Mouse (Mus musculus) forebrain, embryonic 15.5 days (tissue): ENCODE measurements around the gene Npepps. TPM values are rescaled to one million over a fixed set of nuclear protein-coding genes. Genes with fewer than 3 reads are reported as not detected.

Source experiments
- ATAC-seq: fragments of 200-750 bp; cut with Nextera tagmentation; replicated peaks from 2 replicates; pipeline ENCODE4 v1.8.0; 2017; ENCODE audit warnings: mild to moderate bottlenecking, moderate TSS enrichment, moderate library complexity
- H3K27ac ChIP-seq: fragments of 300-500 bp; sonication (generic); replicated peaks from 2 replicates; pipeline ENCODE4 v1.5.1; 2015; ENCODE audit warnings: mild to moderate bottlenecking, inconsistent platforms
- H3K27me3 ChIP-seq: fragments of 300-500 bp; sonication (generic); 2 replicates; pipeline ENCODE4 v1.6.1; 2015; ENCODE audit warnings: inconsistent platforms
- H3K36me3 ChIP-seq: fragments of 300-500 bp; sonication (generic); 2 replicates; pipeline ENCODE4 v1.6.1; 2015; ENCODE audit warnings: mild to moderate bottlenecking, inconsistent platforms
- H3K4me1 ChIP-seq: fragments of 300-500 bp; sonication (generic); 2 replicates; pipeline ENCODE4 v1.6.1; 2015; ENCODE audit warnings: inconsistent platforms
- H3K4me2 ChIP-seq: fragments of 300-500 bp; sonication (generic); replicated peaks from 2 replicates; pipeline ENCODE4 v1.6.1; 2015; ENCODE audit warnings: mild to moderate bottlenecking, inconsistent platforms
- H3K4me3 ChIP-seq: fragments of 300-500 bp; sonication (generic); 2 replicates; pipeline ENCODE4 v1.5.1; 2015; ENCODE audit warnings: mild to moderate bottlenecking, inconsistent platforms
- H3K9ac ChIP-seq: fragments of 300-500 bp; sonication (generic); replicated peaks from 2 replicates; pipeline ENCODE4 v1.6.1; 2015; ENCODE audit warnings: mild to moderate bottlenecking, inconsistent platforms
- H3K9me3 ChIP-seq: fragments of 300-500 bp; sonication (generic); 2 replicates; pipeline ENCODE4 v1.6.1; 2016; ENCODE audit warnings: inconsistent platforms
- WGBS: fragments of 180-500 bp; shearing (Covaris S2); methylation state at CpG from one replicate; pipeline ENCODE4 v1.1.7; 2015; ENCODE audit warnings: mixed read lengths; 5-methylcytosine and 5-hydroxymethylcytosine counted together
- polyA plus RNA-seq: library from polyadenylated mRNA; unstranded; fragments of >200 nt; fragmentation: Nextera tagmentation; extraction: Ambion mirVana; gene quantifications from 2 replicates; pipeline ENCODE4 v1.2.1, GENCODE M21; 2015

Npepps gene
- polyA plus RNA-seq, 1 experiment from 2014 or later, result 151 TPM

DNA sequence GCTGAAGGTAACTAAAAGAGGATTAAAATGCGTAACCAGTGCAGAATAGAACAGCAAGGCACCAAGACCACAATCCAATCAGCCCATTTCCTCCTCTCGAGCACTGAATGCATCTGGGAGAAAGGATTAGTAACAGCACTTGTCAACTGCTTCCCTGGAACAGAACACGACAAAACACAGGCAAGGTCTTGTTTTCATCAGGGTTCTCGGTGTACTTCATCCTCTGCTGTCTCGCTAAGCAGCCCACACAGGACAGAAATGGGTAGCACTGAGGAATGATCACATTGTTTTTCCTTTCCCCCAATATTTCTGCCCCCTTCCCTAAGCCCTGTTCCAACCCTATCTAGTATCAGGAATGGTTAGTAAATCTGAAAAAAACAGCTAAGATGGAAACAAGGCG, 120.1 kb downstream of the Npepps start:
- 61% methylated on average over 6 of the region's 6 CpGs for WGBS
- H3K9me3 ChIP-seq, result no peaks in the 10 kb centered on the region
- ATAC-seq, result no peak
- no peaks in the 10 kb centered on the region for H3K4me1 ChIP-seq
- H3K4me2 ChIP-seq, result no peak overlapping the region
- no peak overlapping the region for H3K27ac ChIP-seq
- no peaks in the 10 kb centered on the region for H3K27me3 ChIP-seq
- H3K4me3 ChIP-seq, result no peak overlapping the region
- H3K36me3 ChIP-seq, result peaks cover 87% of the 10 kb centered on the region
- H3K9ac ChIP-seq, result no peak overlapping the region

DNA sequence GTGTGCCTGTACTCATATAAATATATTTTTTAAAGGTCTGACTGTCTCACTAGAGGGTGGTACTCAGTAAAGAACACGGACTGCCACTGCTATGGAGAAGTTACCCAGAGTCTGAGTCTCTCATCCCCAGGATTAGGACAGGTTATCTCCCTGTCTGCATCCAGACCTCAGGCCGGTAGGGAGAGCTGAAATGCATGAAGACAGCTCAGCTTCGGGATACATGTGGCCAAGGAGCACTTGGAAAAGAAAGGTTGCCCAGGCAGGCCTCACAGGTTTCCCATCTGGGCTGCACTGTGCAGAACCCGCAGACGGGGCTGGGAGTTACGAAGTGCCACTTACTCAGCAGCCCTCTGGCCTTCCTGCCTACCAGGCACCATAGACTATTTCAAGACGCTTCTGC, 123.4 kb downstream of the Npepps start:
- WGBS, result 64% methylated on average over 7 of the region's 7 CpGs
- H3K27me3 ChIP-seq, result no peaks in the 10 kb centered on the region
- H3K36me3 ChIP-seq, result peaks cover 62% of the 10 kb centered on the region
- no peak overlapping the region for H3K4me2 ChIP-seq
- H3K9me3 ChIP-seq, result no peaks in the 10 kb centered on the region
- H3K9ac ChIP-seq, result no peak overlapping the region
- no peak for ATAC-seq
- H3K27ac ChIP-seq, result no peak overlapping the region
- no peak overlapping the region for H3K4me3 ChIP-seq
- peaks cover 9% of the 10 kb centered on the region for H3K4me1 ChIP-seq

Other genes with a start within 250 kb of the Npepps start
- gene Lrrc46, start 239.2 kb downstream of the Npepps start, polyA plus RNA-seq, result 2.9 and 4.6 TPM in 2 replicates
- gene Mrpl10, start 239.1 kb downstream of the Npepps start, polyA plus RNA-seq, result 57.0 and 58.4 TPM in 2 replicates
- gene Osbpl7, start 230.0 kb downstream of the Npepps start, polyA plus RNA-seq, result 10.2 and 10.5 TPM in 2 replicates
- gene Tbx21, start 165.3 kb downstream of the Npepps start, polyA plus RNA-seq, result 0.22 and 0.42 TPM in 2 replicates
- 6.2 and 7.6 TPM in 2 replicates for gene Tbkbp1, start 129.1 kb downstream of the Npepps start, polyA plus RNA-seq
- gene Kpnb1, start 92.8 kb downstream of the Npepps start, polyA plus RNA-seq, result 40.6 and 41.8 TPM in 2 replicates
- gene Mrpl45, start 35.1 kb upstream of the Npepps start, polyA plus RNA-seq, result 39.0 and 40.6 TPM in 2 replicates
- gene Gpr179, start 71.4 kb upstream of the Npepps start, polyA plus RNA-seq, result 0.18 and 0.33 TPM in 2 replicates
- 10.1 and 10.6 TPM in 2 replicates for gene Socs7, start 81.9 kb upstream of the Npepps start, polyA plus RNA-seq
- 7.1 and 8.4 TPM in 2 replicates for gene Arhgap23, start 134.9 kb upstream of the Npepps start, polyA plus RNA-seq
- 1.0 and 1.1 TPM in 2 replicates for gene 4933428G20Rik, start 219.7 kb upstream of the Npepps start, polyA plus RNA-seq